Mouse (Mus musculus) spleen, postnatal 36 days (tissue): ENCODE data around the gene Rsph3a.
A peak's percentile ranks its signal among the peaks of the same experiment; 100 is the strongest.
"Not testable (repeated sequence)": the region's sequence is repeated elsewhere in the genome, so short reads cannot be mapped to it uniquely, and the experiment has no call there.

Experiments
- DNase-seq, 2 experiments: peaks; one replicate each; pipeline ENCODE4 v3.0.0; 2022; ENCODE audit warnings: low spot score in 2 of 2, mixed read lengths in 1 of 2

Gene Rsph3a

GRCm38 (mm10) chr17:7928662-7929061, 16.8 kb upstream of the Rsph3a start:
- DNase-seq = no peak

GRCm38 (mm10) chr17:7929279-7929678, 16.1 kb upstream of the Rsph3a start:
- no peak for DNase-seq

- DNase-seq = no peak
Measured at GRCm38 (mm10) chr17:7931096-7931990, 14.1 kb upstream of the Rsph3a start.

GRCm38 (mm10) chr17:7932121-7932520, 13.3 kb upstream of the Rsph3a start:
- not testable (repeated sequence) for DNase-seq

GRCm38 (mm10) chr17:7939640-7940039, 5.8 kb upstream of the Rsph3a start:
- DNase-seq = peak; percentile 43 to 49

GRCm38 (mm10) chr17:7946053-7946627, 726 bp downstream of the Rsph3a start:
- not testable (repeated sequence) for DNase-seq

- not testable (repeated sequence) for DNase-seq
Measured at GRCm38 (mm10) chr17:7951333-7951732, 5.9 kb downstream of the Rsph3a start.

- not testable (repeated sequence) for DNase-seq
Measured at GRCm38 (mm10) chr17:7957242-7957641, 11.8 kb downstream of the Rsph3a start.

GRCm38 (mm10) chr17:7963333-7963732, 17.9 kb downstream of the Rsph3a start:
- DNase-seq = not testable (repeated sequence)

- not testable (repeated sequence) for DNase-seq
Measured at GRCm38 (mm10) chr17:7964398-7964797, 19.0 kb downstream of the Rsph3a start.

- DNase-seq = not testable (repeated sequence)
Measured at GRCm38 (mm10) chr17:7968490-7968889, 23.1 kb downstream of the Rsph3a start.

- not testable (repeated sequence) for DNase-seq
Measured at GRCm38 (mm10) chr17:7969782-7970181, 24.4 kb downstream of the Rsph3a start.

- not testable (repeated sequence) for DNase-seq
Measured at GRCm38 (mm10) chr17:7983484-7983883, 38.1 kb downstream of the Rsph3a start.

GRCm38 (mm10) chr17:7985597-7985996, 40.2 kb downstream of the Rsph3a start:
- DNase-seq = not testable (repeated sequence)

- not testable (repeated sequence) for DNase-seq
Measured at GRCm38 (mm10) chr17:7987038-7987437, 41.6 kb downstream of the Rsph3a start.

GRCm38 (mm10) chr17:8003248-8003647, 57.8 kb downstream of the Rsph3a start:
- not testable (repeated sequence) for DNase-seq

GRCm38 (mm10) chr17:8006771-8007170, 61.4 kb downstream of the Rsph3a start:
- DNase-seq = not testable (repeated sequence)

GRCm38 (mm10) chr17:8009565-8009964, 64.2 kb downstream of the Rsph3a start:
- not testable (repeated sequence) for DNase-seq

GRCm38 (mm10) chr17:8013974-8014373, 68.6 kb downstream of the Rsph3a start:
- not testable (repeated sequence) for DNase-seq

GRCm38 (mm10) chr17:8022675-8023074, 77.3 kb downstream of the Rsph3a start:
- not testable (repeated sequence) for DNase-seq

- not testable (repeated sequence) for DNase-seq
Measured at GRCm38 (mm10) chr17:8027475-8028168, 82.2 kb downstream of the Rsph3a start.
